Mouse (Mus musculus) bone marrow macrophage, adult 2 months (primary cell): Measurements from ENCODE around the gene Tbc1d2b. TPM values are rescaled to one million over a fixed set of nuclear protein-coding genes. Genes with fewer than 3 reads are reported as not detected.
A peak's percentile ranks its signal among the peaks of the same experiment; 100 is the strongest.

Experiments used
- H3K27ac ChIP-seq: 2 replicates; pipeline ENCODE4 v1.5.1; 2012; ENCODE audit warnings: low read depth, low read length; ENCODE audit not compliant: insufficient read depth
- H3K4me1 ChIP-seq: 2 replicates; pipeline ENCODE4 v1.6.1; 2012; ENCODE audit warnings: low read length; ENCODE audit not compliant: control insufficient read depth, insufficient read depth
- H3K4me3 ChIP-seq: 2 replicates; pipeline ENCODE4 v1.5.1; 2012; ENCODE audit warnings: mild to moderate bottlenecking, low read length, moderate library complexity; ENCODE audit not compliant: insufficient read depth
- CTCF ChIP-seq: IDR thresholded peaks from 2 replicates; pipeline ENCODE4 v1.5.1; 2012; ENCODE audit warnings: low read depth, mild to moderate bottlenecking, low read length, moderate library complexity
- POLR2A ChIP-seq: IDR thresholded peaks from 2 replicates; pipeline ENCODE4 v1.6.1; 2012; ENCODE audit warnings: mild to moderate bottlenecking, low read depth, low read length, borderline replicate concordance
- polyA plus RNA-seq: library from polyadenylated mRNA; stranded (reverse); fragments of >200 nt; gene quantifications from 2 replicates; pipeline ENCODE4 v1.2.4, GENCODE M21; 2012; ENCODE audit not compliant: missing spikeins, insufficient read depth, insufficient read length

The Tbc1d2b gene
- polyA plus RNA-seq, 1 experiment = 55.0 TPM

DNA sequence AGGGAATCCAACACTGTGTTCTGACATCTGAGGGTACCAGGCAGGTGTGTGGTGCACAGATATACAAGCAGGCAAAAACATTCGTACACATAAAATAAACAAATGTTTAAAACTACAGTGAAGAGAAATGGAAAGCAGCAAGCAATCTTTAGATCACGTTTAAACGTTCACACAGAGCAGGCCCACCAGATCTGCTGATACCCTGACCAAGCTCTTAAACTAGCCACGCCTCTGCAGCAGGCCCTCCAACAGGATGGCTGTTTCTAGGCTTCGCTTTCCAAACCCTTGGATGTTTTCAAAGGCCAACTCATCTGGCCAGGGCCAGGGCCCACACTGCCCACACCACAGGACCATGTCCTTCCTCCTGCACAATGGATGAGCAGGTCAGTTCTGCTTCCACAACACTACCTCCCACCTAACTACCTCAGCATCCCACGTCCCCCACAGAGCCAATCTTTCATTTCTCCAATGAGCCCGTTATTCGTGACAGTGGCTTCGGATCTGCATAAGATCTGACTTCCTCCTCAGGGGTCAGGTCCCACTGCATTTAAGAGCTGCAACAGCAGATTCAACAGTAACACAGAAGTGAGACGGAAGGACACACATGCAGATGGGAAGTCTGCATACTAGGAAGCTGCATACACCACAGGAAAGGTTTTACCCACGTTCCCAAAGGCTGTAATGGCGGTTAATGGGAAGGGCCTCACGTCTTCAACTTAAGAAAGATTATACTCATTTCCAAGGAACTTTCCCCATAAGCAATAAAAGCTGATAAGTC, 12.7 kb downstream of the Tbc1d2b start:
- peak overlapping the region; percentile 54 for H3K27ac ChIP-seq
- no peak for TF ChIP-seq CTCF
- TF ChIP-seq POLR2A = no peak

DNA sequence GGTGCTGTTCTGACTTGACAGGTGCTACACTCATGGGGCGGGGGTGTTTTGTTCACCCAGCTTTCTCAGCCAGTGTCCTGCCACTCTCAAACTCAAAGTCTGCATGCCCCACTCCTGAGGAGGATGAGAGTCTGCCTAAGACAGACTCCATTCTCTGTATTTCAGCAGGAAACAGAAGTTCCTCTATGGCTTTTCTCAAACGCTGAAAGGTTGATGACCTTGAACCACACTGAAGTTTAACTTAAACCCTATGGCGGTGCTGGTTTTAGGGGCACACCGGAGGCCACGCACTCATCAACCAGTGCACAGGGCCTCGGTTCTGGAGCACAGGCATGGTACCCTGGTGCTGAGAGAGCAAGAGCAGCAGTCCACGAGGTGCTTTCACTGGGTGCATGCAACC, 13.4 kb downstream of the Tbc1d2b start:
- Histone ChIP-seq H3K4me3 (no peak overlapping the region), H3K4me1 (peaks cover 77% of the 10 kb centered on the region), H3K27ac (peak overlapping the region; percentile 54)
- no peak for TF ChIP-seq CTCF
- TF ChIP-seq POLR2A = no peak

More for the DNA sequence above, 12.7 kb downstream of the Tbc1d2b start:
- Histone ChIP-seq H3K4me3 (no peak overlapping the region), H3K4me1 (peaks cover 79% of the 10 kb centered on the region)

DNA sequence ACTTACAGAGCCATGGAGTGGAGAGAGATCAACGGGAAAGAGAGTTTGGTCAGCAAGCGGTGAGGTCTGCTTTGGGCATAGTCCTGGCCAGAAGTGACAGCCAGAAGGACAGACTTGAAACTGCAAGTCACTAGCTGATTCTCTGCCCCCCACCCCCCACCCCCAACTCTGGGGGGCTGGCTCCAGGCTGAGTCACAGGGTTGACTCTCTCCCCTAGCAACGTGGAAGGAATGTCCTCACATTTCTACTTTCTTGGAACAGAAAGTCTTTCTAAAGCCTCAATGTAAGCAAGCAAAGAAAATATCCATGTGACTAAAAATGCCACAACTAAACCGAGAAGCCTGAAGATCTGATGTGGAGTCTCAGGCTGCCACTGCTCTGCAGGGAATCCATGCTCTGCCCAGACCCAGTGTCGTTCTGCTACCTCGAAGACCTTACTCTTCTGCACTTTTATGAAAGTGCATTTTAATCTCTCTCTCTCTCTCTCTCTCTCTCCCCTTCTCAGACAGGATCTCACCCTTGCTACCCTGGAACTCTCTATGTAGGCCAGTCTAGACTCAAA, 14.7 kb downstream of the Tbc1d2b start:
- TF ChIP-seq POLR2A (no peak), CTCF (no peak)
- Histone ChIP-seq H3K4me1 (peaks cover 82% of the 10 kb centered on the region), H3K27ac (no peak overlapping the region), H3K4me3 (no peak overlapping the region)

DNA sequence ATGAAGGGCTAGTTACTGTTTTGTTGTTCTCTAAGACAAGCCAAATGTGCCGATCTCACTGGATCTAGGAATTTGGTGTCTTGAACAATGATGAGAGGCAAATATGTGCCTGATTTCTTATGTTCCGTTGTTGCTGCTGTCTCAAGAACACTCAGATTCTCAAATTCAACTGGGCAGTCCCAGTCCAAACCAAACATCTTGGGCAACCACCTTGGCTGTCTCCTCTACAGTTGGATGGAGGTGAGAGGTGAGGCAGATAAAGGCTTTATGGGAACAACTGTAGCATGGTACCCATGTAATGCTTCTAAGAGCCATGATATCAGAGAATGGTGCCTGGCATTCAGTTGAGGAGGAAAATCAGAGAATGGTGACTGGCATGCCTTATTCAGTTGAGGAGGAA, 17.4 kb downstream of the Tbc1d2b start:
- no peak overlapping the region for H3K4me3 ChIP-seq
- peaks cover 66% of the 10 kb centered on the region for H3K4me1 ChIP-seq
- TF ChIP-seq POLR2A = no peak
- no peak for TF ChIP-seq CTCF
- peak overlapping the region; percentile 68 for H3K27ac ChIP-seq

DNA sequence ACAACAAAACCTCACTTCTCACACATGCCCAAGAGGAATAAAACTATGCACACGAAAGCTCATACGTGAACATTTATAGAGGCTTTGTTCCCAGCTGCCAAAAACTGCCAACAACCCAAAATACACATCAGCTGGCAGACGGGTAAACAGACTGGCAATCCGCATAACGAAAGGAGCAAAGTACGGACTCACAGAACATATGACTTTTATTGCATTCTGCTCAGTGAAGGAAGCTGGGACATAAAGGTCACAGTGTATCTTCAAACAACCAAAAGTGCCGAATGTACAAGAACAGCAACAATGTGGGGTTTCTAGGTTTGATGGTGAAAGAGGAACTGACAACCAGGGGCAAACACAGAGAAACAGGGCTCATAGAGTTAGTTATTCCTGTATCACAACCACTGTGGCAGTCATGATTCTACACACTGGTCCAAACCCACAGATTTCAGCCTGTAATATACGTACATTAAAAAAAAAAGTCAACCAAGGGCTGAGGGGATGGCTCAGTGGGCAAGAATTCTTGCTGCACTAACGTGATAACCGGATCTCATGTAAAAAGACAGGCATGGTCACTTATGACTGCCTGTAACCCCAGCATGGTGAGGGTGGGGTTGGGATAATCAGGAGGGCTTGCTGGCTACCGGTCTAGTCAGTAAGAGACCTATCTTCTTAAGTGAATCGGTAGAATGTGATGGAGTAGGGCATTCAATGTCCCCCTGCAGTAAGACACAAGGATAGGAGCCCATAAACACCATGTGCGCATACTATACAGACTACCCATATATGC, 19.4 kb downstream of the Tbc1d2b start:
- peaks cover 48% of the 10 kb centered on the region for H3K4me1 ChIP-seq

DNA sequence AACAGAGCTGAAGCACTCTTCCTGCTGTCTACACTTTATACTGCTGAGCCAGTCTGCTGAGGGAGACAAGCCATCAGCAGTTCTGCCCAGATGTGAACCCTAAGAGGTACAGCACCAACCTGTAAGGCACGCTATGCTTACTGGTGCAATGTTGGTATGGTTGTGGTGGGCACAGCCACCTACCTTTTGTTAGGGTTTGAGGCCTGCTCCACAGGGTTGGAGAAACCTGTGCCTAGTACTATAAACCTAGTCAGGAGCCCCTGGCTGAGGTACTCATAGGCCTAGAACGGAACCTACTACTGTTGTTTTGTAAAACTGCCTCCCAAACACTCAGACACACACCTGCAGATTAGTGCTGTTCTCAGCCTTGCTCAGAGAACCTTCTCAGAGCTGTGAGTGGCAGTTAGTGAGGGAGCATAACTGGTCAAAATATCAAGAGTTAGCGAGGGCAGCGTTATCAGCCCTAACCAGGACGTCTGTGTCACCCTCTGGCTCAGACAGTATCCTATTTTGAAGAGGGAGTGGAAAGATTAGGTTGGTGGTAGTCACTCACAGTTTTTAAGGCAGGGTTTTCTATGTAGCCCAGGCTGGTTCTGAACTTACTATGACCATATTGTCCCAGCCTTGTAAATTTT, 20.3 kb downstream of the Tbc1d2b start:
- Histone ChIP-seq H3K4me3 (no peak overlapping the region), H3K27ac (peak overlapping the region; percentile 63; the same call in 1 of the 2 replicates)
- no peak for TF ChIP-seq CTCF

More for the DNA sequence above, 19.4 kb downstream of the Tbc1d2b start:
- no peak for TF ChIP-seq CTCF
- TF ChIP-seq POLR2A = no peak
- Histone ChIP-seq H3K4me3 (no peak overlapping the region), H3K27ac (peak overlapping the region; percentile 63)

DNA sequence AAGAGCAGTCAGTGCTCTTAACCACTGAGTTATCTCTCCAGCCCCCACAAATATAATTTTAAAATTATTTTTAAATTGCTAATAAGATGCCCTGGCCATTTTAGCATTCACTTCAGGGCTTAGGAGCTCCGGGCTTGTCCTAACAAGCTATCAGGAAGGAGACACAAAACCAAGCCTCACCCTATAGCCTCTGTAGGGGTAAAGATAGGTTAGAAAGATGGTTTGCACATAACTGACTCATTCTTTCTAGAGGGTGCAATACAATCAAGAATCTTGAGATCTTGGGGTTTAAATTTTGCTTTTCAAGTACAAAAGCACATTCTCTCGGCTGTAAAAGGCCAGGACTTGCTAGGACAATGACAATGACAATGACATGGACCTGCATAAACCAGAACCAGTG, 21.6 kb downstream of the Tbc1d2b start:
- Histone ChIP-seq H3K27ac (no peak overlapping the region), H3K4me1 (peaks cover 47% of the 10 kb centered on the region), H3K4me3 (no peak overlapping the region)
- TF ChIP-seq POLR2A (no peak), CTCF (no peak)

More for the DNA sequence above, 20.3 kb downstream of the Tbc1d2b start:
- H3K4me1 ChIP-seq = peaks cover 44% of the 10 kb centered on the region

DNA sequence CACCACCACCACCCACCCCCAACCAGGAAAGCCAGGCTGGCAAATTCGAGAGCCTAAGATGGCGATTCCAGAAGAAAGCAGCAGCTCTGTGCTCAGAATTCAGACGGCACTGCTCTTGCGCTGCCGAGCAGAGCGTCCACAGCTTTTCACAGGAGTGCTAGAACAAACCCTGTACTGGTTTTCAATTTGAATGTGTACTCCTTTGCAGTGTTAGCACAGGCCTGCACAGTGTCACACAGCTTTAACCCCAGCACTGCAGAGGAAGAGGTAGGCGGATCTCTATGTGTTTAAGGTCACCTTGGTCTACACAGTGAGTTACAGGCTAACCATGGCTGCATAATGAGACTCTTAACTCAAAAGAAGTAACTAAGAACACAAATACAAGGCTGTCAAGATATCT, 22.3 kb downstream of the Tbc1d2b start:
- Histone ChIP-seq H3K27ac (no peak overlapping the region), H3K4me1 (peaks cover 49% of the 10 kb centered on the region), H3K4me3 (no peak overlapping the region)
- TF ChIP-seq CTCF = no peak
- no peak for TF ChIP-seq POLR2A

DNA sequence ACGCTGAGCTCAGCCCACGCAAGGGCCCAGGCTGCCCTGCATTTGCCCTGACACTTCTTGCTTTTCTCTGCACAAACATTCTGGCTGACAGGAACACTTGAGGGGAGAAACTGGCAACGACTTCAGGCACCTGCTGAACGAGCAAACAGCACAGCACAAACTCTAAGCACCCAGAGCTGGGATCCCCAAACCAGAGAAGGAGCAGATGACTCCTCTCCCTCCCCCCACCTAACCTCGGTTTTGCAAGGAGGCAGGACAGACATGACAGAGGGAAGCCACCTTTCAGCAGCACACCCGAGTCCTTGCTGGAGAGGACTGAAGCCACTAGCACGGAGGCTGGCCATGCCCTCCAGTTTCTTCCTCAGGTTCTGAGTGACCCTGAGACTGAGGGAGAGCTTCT, 23.3 kb downstream of the Tbc1d2b start:
- Histone ChIP-seq H3K27ac (no peak overlapping the region), H3K4me1 (peaks cover 53% of the 10 kb centered on the region), H3K4me3 (no peak overlapping the region)
- no peak for TF ChIP-seq POLR2A
